Mouse (Mus musculus) adrenal gland, adult 2 months (tissue): ENCODE measurements at regions not wholly inside any gene's neighbourhood (a gene's known extent, or its start where the extent isn't known, plus 50 kb on each side); places are given as distances from the start of the nearest gene placed in this dataset.

ENCODE experiments used
- DNase-seq: peaks from one replicate; pipeline ENCODE4 v3.0.0; 2021

DNA sequence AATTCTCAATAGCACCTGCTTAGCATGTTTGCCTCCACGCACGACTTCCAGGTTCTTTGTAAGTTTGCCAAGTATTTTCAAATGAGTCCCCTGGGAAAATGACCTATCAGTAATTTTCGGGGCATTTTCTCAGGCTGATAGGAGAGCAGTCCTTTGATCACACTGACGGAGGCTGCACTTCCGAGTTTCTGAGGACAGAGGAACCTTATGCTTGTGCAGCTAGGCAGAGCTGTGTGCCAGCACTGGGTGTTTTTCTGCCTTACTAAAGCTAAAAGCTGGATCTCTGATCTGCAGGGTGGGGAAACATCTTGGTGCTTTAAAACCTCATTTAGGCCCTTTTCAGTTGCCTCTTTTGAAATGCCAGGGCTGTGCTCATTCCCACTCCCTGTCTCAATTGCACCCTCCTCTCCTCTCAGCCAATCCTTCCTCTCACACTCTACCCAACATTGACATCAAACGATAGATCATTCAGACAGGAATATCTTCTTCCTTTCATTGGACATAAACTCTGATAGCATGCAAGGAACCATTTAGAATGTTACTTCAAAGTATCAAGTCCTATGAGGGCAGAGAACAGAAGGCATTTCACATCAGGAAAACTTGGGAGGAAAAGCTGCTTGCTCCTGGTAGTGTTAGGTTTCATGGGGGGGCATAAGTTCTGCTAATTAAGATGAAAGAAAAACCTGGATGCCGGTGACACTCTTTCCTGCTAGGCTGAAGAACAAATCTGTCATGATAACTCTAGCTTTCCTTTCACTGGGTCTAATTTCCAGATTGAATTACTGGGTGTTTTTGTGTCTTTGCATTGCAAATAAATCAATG, 95.3 kb downstream of the Lurap1l start:
- DNase-seq, result no peak

DNA sequence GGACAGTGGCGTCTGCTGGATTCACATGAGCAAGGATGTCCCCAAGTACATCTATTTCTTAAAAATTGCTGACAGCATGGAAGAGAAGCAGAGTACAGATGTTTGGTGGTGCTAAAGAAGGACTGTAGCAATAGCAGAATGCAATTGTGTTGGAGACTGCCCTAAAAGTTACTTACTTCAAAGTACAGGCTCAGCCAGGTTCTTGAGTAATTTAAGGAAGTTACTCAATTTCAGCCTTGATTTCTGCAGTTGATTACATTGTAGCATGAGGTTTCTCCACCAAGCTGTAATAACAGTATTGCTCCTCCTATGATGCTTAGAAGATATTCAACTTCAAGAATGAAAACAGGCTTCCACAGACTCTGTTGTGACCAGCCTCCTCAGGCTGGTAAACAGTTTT, 96.1 kb downstream of the Lurap1l start:
- DNase-seq, result peak; percentile 14

- DNase-seq, result no peak
Observed at GRCm38 (mm10) chr4:81021850-81022249, 111.4 kb downstream of the Lurap1l start.

DNA sequence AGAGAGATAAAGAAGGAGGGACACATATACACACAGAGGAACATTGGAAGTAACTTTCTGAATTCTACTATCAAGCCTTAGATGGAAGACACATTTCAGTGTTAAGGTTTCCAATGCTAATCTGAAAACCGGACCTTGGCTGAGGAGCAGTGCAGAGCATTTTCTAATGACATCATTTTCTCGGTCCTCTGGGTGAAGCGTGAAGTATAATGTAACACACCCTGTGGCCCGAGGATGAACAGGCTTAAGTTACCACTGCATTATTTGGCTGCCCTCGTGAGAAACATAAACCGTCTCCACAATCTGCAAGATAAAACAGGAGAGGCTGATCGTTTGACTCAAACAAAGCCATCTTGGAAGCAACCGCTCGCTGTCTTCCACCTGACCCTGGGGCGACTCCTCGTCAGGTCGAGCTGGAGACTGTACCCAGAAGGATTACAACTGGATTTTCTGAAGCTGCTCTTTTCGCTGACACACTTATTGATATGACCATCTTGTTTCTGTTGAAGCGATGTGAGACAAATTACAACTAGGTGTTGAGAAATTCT, 113.1 kb downstream of the Lurap1l start:
- DNase-seq, result no peak

DNA sequence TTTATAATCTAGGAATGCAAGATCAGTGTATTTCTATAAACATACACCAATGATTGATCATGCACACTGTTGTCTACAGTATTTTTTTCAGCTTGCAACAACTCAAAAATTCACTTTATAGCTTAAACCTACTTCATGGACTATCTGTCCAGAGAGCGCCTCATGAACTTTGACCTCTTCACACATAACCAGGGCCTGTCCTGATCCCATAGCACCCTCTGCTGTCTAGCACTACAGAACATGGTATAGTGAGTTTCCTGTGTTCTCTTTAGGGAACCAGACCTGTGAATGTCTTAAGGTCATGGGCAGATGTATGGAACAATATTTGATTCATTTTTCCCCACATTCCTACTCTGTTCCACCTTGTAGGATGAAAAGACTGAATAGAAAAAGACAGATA, 117.1 kb downstream of the Lurap1l start:
- peak; percentile 13 for DNase-seq

DNA sequence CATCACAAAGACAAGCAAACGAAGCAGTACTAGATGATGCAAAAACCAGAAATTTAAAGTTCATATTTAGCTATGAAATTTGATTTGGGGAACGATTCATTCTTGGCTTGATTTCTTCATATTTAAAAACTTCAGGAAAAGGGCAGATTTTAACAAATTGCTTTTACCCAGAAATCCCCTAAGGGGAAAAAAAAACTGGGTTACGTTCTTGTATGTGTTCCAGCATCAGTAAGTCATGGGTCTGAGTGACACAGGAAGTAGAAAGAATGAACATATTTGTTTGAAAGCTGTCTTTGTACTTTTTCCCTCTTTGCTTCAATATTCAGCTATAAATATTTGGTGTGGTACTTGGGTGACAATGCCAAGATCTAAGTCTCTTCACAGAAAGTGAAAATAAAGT, 120.2 kb downstream of the Lurap1l start:
- DNase-seq, result no peak

DNA sequence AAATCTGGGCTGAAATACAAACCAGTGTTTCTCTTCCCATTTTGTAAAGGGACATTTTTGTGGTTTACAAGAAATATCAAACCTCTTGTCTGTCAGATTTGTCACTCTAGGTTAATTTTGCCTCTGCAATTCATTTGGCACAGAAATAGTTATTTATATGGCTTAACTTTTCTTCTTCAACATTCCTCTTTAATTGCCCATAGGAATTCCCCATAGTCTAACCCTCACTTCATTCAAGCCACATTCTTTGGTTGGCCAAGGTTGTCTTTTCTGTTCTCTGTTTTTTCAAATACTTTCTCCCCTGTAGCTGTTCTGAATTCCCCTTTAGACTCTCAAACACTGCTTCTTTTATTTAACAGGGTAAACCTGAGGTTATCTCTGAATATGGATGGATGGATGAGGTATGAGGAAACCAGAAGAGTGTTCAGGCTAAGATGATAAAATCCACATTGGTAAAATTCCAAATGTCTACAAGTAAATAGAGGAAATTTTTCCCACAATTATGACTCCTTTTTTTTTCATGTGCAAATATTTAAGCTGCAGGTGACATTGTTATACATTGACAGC, 127.0 kb downstream of the Lurap1l start:
- DNase-seq, result no peak

- DNase-seq, result no peak
Observed at GRCm38 (mm10) chr4:81058227-81058626, 147.8 kb downstream of the Lurap1l start.

GRCm38 (mm10) chr4:81058809-81059208, 148.4 kb downstream of the Lurap1l start:
- DNase-seq, result no peak

- DNase-seq, result no peak
Observed at GRCm38 (mm10) chr4:81059356-81059755, 148.9 kb downstream of the Lurap1l start.

- no peak for DNase-seq
Observed at GRCm38 (mm10) chr4:81082290-81082947, 172.0 kb downstream of the Lurap1l start.

DNA sequence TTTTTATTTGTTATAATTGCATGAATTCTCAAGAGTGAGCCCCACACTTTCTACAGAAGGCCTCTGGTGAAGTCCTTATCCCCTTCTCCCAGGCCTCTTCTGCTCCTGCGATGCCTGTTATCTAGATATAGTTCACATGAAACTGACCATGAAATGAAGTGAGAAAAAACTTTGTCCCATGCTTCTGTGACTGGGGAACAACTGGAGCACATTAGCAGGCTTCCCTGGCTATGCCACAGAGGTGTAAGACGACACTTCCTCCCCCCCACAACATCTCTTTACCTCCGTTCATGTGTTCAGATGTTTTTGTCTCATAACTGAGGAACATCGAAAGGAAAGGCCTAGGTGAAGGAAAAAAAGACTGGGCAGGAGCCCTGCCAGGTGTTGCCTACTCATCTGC, 174.7 kb downstream of the Lurap1l start:
- no peak for DNase-seq

GRCm38 (mm10) chr4:81096581-81096980, 186.1 kb downstream of the Lurap1l start:
- DNase-seq, result no peak

- no peak for DNase-seq
Observed at GRCm38 (mm10) chr4:81097597-81097996, 187.2 kb downstream of the Lurap1l start.

- DNase-seq, result no peak
Observed at GRCm38 (mm10) chr4:81101049-81101448, 190.6 kb downstream of the Lurap1l start.

DNA sequence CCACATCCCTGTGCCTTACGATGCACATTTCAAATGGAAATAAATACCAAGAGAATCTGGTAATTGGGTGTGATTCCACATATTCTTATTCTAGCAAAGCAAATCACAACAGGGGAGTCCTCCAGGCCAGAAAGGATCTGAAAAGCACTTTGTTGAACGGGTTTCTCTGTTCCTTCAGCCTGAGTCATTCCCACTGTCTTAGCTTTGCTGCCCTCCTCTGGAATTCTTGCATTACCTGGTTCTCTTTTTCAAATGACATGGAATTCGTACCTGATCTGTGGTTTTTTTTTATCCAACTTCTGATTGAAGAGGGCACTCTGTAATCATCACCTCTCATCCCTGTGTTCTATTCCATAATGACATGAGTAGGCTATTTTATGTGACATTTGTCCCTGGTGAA, 200.9 kb downstream of the Lurap1l start:
- no peak for DNase-seq

DNA sequence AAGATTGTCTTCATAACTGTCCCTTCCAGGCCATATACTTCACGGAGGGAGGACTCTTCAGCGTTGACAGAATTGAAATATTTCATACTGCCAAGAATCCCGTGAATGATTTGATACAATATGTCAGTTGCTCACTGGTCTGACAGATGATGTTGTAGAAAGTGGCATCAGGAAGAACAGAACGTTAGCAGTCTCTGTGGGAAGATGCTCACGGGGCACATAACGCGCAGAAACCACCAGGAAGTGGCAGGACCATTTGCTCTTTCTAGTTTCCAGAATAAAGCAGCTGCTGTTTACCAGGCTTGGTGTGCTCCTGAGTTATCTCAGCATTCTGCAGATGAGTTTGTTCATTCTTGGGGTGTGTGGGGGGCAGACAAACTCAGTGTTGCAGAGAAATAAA, 206.0 kb downstream of the Lurap1l start:
- no peak for DNase-seq

DNA sequence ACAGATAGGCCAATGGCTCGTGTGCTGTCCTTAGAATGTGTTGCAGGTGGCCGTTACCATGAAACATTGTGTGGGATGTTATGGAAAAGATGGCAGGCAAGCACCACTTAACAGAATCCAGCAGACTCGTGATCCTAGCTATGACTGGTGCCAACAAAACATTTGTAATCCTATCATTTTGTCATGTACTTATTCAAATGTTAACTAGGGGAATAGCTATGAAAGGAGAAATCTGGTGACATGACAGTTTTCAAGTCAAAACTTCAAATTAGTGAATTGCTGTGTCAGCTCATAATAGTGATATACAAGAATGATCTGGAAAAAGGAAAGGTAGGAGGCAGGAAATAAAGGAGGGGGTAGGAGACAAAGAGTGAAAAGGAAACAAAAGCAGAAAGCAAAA, 213.7 kb downstream of the Lurap1l start:
- no peak for DNase-seq

DNA sequence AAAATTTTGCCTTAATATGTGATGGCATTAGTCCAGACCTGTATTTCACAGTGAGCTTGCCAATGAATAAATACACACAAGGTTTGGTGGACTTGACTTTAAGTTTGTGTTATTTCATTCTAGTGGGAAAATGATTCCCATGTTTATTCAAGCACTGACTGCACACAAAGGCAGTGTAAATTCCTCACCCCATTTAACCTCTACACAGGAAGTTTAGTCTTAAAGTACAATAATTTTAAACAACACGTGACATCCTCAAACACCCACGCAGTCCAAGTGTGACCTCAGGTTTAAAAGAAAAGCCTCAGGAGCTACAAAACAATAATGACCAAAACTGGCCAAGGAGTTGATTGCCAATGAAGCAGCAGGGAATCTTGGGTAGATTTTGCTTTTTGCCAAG, 219.4 kb downstream of the Lurap1l start:
- no peak for DNase-seq

DNA sequence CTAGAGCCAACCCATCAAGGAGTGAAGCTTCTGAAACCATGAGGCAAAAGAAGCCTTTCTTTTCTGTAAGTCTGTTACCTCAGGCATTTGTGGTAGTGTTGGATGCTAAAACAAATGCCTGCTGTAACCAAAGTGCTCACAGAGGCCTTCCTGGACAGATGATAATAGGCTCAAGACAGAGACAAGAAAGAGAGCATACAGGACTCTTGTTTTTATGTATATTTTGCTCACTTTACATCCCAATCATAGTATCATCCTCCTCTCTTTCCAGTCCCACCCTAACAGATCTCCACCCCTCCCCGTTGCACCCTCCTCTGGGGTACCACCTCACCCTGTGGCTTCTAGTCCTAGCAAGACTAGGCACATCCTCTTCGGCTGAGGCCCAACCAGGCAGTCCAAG, 262.7 kb downstream of the Lurap1l start:
- no peak for DNase-seq

DNA sequence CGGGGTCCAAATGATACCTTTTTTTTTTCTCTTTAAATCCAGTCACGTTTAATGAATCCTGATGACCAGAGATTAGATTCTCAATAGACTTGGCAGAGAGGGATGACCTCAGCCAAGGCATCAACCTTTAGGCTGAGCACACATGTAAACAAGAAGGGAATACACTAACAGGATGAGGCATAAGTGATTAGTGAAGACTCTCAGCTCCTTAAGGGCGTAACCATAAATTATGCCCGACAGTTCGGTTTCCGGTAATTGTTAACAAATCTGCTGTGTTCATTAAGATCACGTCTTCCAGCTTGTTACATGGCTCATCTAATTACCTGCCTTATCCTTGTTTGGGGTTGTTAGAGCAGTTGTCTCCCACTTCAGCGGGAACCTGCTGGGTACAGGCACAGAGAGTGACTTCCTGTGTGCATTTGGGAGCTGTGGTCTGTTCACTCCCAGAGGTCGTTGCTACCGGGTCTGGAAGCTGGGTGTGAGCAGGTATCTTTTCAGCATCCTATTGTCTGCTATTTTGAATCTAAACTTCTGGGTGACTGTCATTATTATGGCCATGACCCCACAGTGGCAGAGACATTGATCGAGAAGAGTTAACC, 265.1 kb downstream of the Mpdz start:
- DNase-seq, result peak; percentile 2

DNA sequence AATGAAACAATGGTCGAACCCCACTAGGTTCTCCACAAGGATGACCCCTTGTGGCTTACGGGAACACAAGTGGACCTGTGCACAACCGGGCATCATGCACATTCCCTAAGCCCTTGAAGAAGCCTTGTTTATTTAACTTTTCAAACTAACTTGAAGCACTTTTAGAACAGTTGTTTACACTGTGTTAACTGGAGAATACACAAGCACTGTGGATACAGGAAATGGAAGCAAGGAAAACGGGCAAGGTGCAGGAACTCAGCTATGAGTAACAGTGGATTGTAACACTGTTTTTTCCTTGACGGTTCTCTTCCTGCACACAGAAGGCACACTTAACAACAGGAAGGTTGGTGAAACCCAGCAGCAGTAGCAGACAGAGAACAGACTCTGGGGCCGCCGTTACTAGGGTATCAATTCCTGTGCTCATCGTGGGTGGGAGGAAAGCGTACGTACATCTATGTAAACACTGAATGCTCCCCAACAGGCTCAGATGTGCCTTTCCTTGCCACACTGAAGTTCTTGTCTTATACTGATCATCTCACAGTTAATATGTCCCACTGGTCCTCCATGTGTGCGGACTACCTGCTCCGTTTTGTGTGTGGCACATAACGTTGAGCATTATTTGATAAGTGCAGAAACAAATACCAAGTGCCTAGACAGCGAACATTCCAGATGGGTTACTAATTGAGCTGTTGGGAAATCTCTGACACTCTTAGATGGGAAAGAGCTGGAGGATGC, 264.4 kb downstream of the Mpdz start:
- DNase-seq, result no peak
